Mouse (Mus musculus) midbrain, postnatal 0 days (tissue): ENCODE data around the gene Sox8. TPM values are rescaled to one million over a fixed set of nuclear protein-coding genes. Genes with fewer than 3 reads are reported as not detected.

ENCODE experiments used
- ATAC-seq: fragments of 200-750 bp; cut with Nextera tagmentation; 2 replicates; pipeline ENCODE4 v1.8.0; 2017; ENCODE audit warnings: moderate number of reproducible peaks, mild to moderate bottlenecking, moderate TSS enrichment, moderate library complexity; ENCODE audit not compliant: low FRiP score
- DNase-seq: peaks from one replicate; pipeline ENCODE4 v3.0.0-alpha.2; 2015; ENCODE audit warnings: low spot score
- H3K27ac ChIP-seq: fragments of 300-500 bp; sonication (generic); 2 replicates; pipeline ENCODE4 v1.5.1; 2014; ENCODE audit warnings: low read depth, mild to moderate bottlenecking, low read length, mixed read lengths
- H3K27me3 ChIP-seq: fragments of 300-500 bp; sonication (generic); 2 replicates; pipeline ENCODE4 v1.6.1; 2014; ENCODE audit warnings: low read length, control low read depth, mixed read lengths; ENCODE audit not compliant: insufficient read depth
- H3K36me3 ChIP-seq: fragments of 300-500 bp; sonication (generic); 2 replicates; pipeline ENCODE4 v1.6.1; 2014; ENCODE audit warnings: low read length, control low read depth, mixed read lengths; ENCODE audit not compliant: insufficient read depth
- H3K4me1 ChIP-seq: fragments of 300-500 bp; sonication (generic); 2 replicates; pipeline ENCODE4 v1.6.1; 2014; ENCODE audit warnings: mild to moderate bottlenecking, control low read depth, antibody characterized with exemption, low read length, mixed read lengths; ENCODE audit not compliant: insufficient read depth
- H3K4me2 ChIP-seq: fragments of 300-500 bp; sonication (generic); 2 replicates; pipeline ENCODE4 v1.6.1; 2014; ENCODE audit warnings: low read depth, mild to moderate bottlenecking, low read length, mixed read lengths; ENCODE audit not compliant: poor library complexity, severe bottlenecking
- H3K4me3 ChIP-seq: fragments of 300-500 bp; sonication (generic); 2 replicates; pipeline ENCODE4 v1.5.1; 2014; ENCODE audit warnings: low read depth, mild to moderate bottlenecking, low read length, moderate library complexity
- H3K9ac ChIP-seq: fragments of 300-500 bp; sonication (generic); replicated peaks from 2 replicates; pipeline ENCODE4 v1.6.1; 2014; ENCODE audit warnings: mild to moderate bottlenecking, low read length, moderate library complexity, mixed read lengths; ENCODE audit not compliant: poor library complexity, severe bottlenecking
- H3K9me3 ChIP-seq: fragments of 300-500 bp; sonication (generic); 2 replicates; pipeline ENCODE4 v1.6.1; 2016; ENCODE audit warnings: low read length, control low read depth
- CTCF ChIP-seq: IDR thresholded peaks from 2 replicates; pipeline ENCODE4 v1.5.1; 2016; ENCODE audit warnings: antibody characterized with exemption, mild to moderate bottlenecking
- WGBS: fragments of 180-500 bp; shearing (Covaris S2); extraction: QIAGEN DNeasy Blood & Tissue Kit; methylation state at CpG from one replicate; pipeline ENCODE4 v1.1.7; 2014; 5-methylcytosine and 5-hydroxymethylcytosine counted together
- polyA plus RNA-seq: library from polyadenylated mRNA; unstranded; fragments of >200 nt; fragmentation: Nextera tagmentation; extraction: Ambion mirVana; gene quantifications from 2 replicates; pipeline ENCODE4 v1.2.1, GENCODE M21; 2015
- total RNA-seq: library from RNA; depleted of rRNA; stranded (reverse); fragments of >200 nt; gene quantifications from 2 replicates; pipeline ENCODE4 v1.2.3, GENCODE M21; 2014

Sox8 gene
- total and polyA plus RNA-seq, 2 experiments from 2014 or later, result 16.3 to 31.0 TPM

GRCm38 (mm10) chr17:25550020-25550419, 20.5 kb downstream of the Sox8 start:
- no peaks in the 10 kb centered on the region for H3K9me3 ChIP-seq
- no peak overlapping the region for H3K4me3 ChIP-seq
- H3K4me1 ChIP-seq, result no peaks in the 10 kb centered on the region
- DNase-seq (no peak), ATAC-seq (no peak)
- WGBS, result 87% methylated on average over 5 of the region's 5 CpGs
- H3K9ac ChIP-seq, result no peak overlapping the region
- no peaks in the 10 kb centered on the region for H3K36me3 ChIP-seq
- no peak overlapping the region for H3K27ac ChIP-seq
- TF ChIP-seq CTCF, result no peak
- no peaks in the 10 kb centered on the region for H3K27me3 ChIP-seq
- no peak overlapping the region for H3K4me2 ChIP-seq

- no peaks in the 10 kb centered on the region for H3K36me3 ChIP-seq
- no peak for TF ChIP-seq CTCF
- WGBS, result 40% methylated on average over 3 of the region's 3 CpGs
- no peak overlapping the region for H3K4me3 ChIP-seq
- no peaks in the 10 kb centered on the region for H3K4me1 ChIP-seq
- no peak overlapping the region for H3K9ac ChIP-seq
- H3K9me3 ChIP-seq, result no peaks in the 10 kb centered on the region
- ATAC-seq (no peak), DNase-seq (no peak)
- no peak overlapping the region for H3K27ac ChIP-seq
- H3K4me2 ChIP-seq, result no peak overlapping the region
- H3K27me3 ChIP-seq, result no peaks in the 10 kb centered on the region
These were observed 23.5 kb downstream of the Sox8 start for GRCm38 (mm10) chr17:25547026-25547425.

GRCm38 (mm10) chr17:25541768-25542167, 28.7 kb downstream of the Sox8 start:
- Histone ChIP-seq H3K4me3 (no peak overlapping the region), H3K4me1 (no peaks in the 10 kb centered on the region), H3K9ac (no peak overlapping the region), H3K4me2 (no peak overlapping the region), H3K27me3 (no peaks in the 10 kb centered on the region), H3K36me3 (no peaks in the 10 kb centered on the region), H3K27ac (no peak overlapping the region), H3K9me3 (no peaks in the 10 kb centered on the region)
- 88% methylated on average over 4 of the region's 4 CpGs for WGBS
- TF ChIP-seq CTCF, result no peak
- DNase-seq (no peak), ATAC-seq (no peak)

GRCm38 (mm10) chr17:25540731-25541130, 29.8 kb downstream of the Sox8 start:
- no peaks in the 10 kb centered on the region for H3K4me1 ChIP-seq
- 81% methylated on average over 5 of the region's 5 CpGs for WGBS

GRCm38 (mm10) chr17:25538945-25539875, 31.3 kb downstream of the Sox8 start:
- H3K27ac ChIP-seq, result peak overlapping the region; percentile 52
- no peaks in the 10 kb centered on the region for H3K9me3 ChIP-seq
- H3K4me3 ChIP-seq, result no peak overlapping the region
- no peaks in the 10 kb centered on the region for H3K36me3 ChIP-seq
- 0 out of 2 replicates have a peak overlapping the region, but pooled peaks have one; percentile 13 for H3K9ac ChIP-seq
- 8% methylated on average over 27 of the region's 27 CpGs for WGBS
- no peaks in the 10 kb centered on the region for H3K27me3 ChIP-seq
- DNase-seq (peak; percentile 34), ATAC-seq (peak; percentile 68)
- no peaks in the 10 kb centered on the region for H3K4me1 ChIP-seq
- no peak for TF ChIP-seq CTCF
- peak overlapping the region; percentile 22; the same call in 1 of the 2 replicates for H3K4me2 ChIP-seq

More at GRCm38 (mm10) chr17:25540731-25541130, 29.8 kb downstream of the Sox8 start:
- Histone ChIP-seq H3K4me3 (no peak overlapping the region), H3K4me2 (no peak overlapping the region), H3K27ac (no peak overlapping the region), H3K36me3 (no peaks in the 10 kb centered on the region), H3K9me3 (no peaks in the 10 kb centered on the region), H3K9ac (no peak overlapping the region), H3K27me3 (no peaks in the 10 kb centered on the region)
- DNase-seq (no peak), ATAC-seq (no peak)
- no peak for TF ChIP-seq CTCF

- 61% methylated on average over 8 of the region's 8 CpGs for WGBS
- H3K9me3 ChIP-seq, result no peaks in the 10 kb centered on the region
- no peak for TF ChIP-seq CTCF
- DNase-seq (peak; percentile 33), ATAC-seq (no peak)
- H3K27ac ChIP-seq, result no peak overlapping the region
- H3K36me3 ChIP-seq, result no peaks in the 10 kb centered on the region
- no peaks in the 10 kb centered on the region for H3K4me1 ChIP-seq
- no peaks in the 10 kb centered on the region for H3K27me3 ChIP-seq
- no peak overlapping the region for H3K9ac ChIP-seq
- H3K4me2 ChIP-seq, result no peak overlapping the region
- no peak overlapping the region for H3K4me3 ChIP-seq
These were observed 40.0 kb downstream of the Sox8 start for GRCm38 (mm10) chr17:25530357-25531022.
